Mouse (Mus musculus): ENCODE measurements at regions not wholly inside any gene's neighbourhood (a gene's known extent, or its start where the extent isn't known, plus 50 kb on each side); places are given as distances from the start of the nearest gene placed in this dataset.

GRCm38 (mm10) chr5:75404601-75405285 lies 170.0 kb upstream of the Kit start:
- TF ChIP-seq NRF1 (IDR thresholded peaks at IDR 0.05; ENCODE audit: insufficient read depth, low read depth, low read length, poor library complexity, severe bottlenecking) = no peak
- TF ChIP-seq CTCF (IDR thresholded peaks at IDR 0.05 in 2 of 3, conservative IDR thresholded peaks at IDR 0.05 in 1 of 3; ENCODE audit: control insufficient read depth in 1 of 3, insufficient read depth in 1 of 3, low read depth in 2 of 3, low read length in 3 of 3, poor library complexity in 1 of 3, severe bottlenecking in 1 of 3) = no peak
- no peak for TF ChIP-seq EP300 (IDR thresholded peaks at IDR 0.05; ENCODE audit: low read depth in 1 of 2, low read length in 2 of 2)
- no peak for TF ChIP-seq USF1 (IDR thresholded peaks at IDR 0.05; ENCODE audit: low read depth, low read length)
- no peak for TF ChIP-seq MEF2A (IDR thresholded peaks at IDR 0.05; ENCODE audit: extremely low read depth, insufficient replicate concordance, low read depth, low read length, poor library complexity, severe bottlenecking)
- no peak for TF ChIP-seq GATA1 (IDR thresholded peaks at IDR 0.05; ENCODE audit: low read depth, low read length)
- TF ChIP-seq POLR2AphosphoS2 (IDR thresholded peaks at IDR 0.05; ENCODE audit: low read length) = no peak
- no peak for TF ChIP-seq CHD2 (IDR thresholded peaks at IDR 0.05; ENCODE audit: low read length)
- no peak for TF ChIP-seq TAL1 (IDR thresholded peaks at IDR 0.05; ENCODE audit: low read length)
- TF ChIP-seq POLR2A (IDR thresholded peaks at IDR 0.05; ENCODE audit: control insufficient read depth in 1 of 2, insufficient read depth in 1 of 2, low read depth in 1 of 2, low read length in 2 of 2, poor library complexity in 1 of 2) = no peak
- no peak for TF ChIP-seq SIN3A (IDR thresholded peaks at IDR 0.05; ENCODE audit: low read length)

Data from MEL (cell line).